In genomic region chr1:90945171-90945570, GRCm38 (mm10) we compare ENCODE assay signal across 14 mouse cellular contexts.
DNase-seq lines count a peak whose midpoint lies in the region.
"Had no signal": no experiment of that assay in that cellular context is flagged by ENCODE, and none has a peak within 500 bp of the region (broad histone marks: within the 10 kb centered on the region; RNA-seq: fewer than 3 reads in every experiment).

No protein-coding gene starts in this region.

- DNase-seq in embryo, embryonic 11 days, result peak; percentile 15
- DNase-seq in embryo, embryonic 10 days (ENCODE audit: low spot score), result no peak
- peak; percentile 42 for DNase-seq in retina, postnatal 1 day
- no peak for DNase-seq in retina, embryonic 14.5 days (ENCODE audit: low spot score)
- peak; percentile 30 for DNase-seq in c-Kit-negative CD71-positive TER-119-positive erythroid progenitor cells, embryonic 14.5 days (ENCODE audit: low read depth, low spot score)
- peak; percentile 2 for DNase-seq in splenic B cell, adult 2 months (ENCODE audit: low read depth, low spot score)
- DNase-seq in cerebellum, adult 11 months, result no peak
- no peak for DNase-seq in ovary, postnatal 10 days (ENCODE audit: low spot score)
- DNase-seq: cerebellum, adult 9-11 months; kidney, adult 11 months; right cerebral cortex, adult 18-20 months had no signal

- H3K27me3 ChIP-seq in splenic B cell, adult 2 months (ENCODE audit: control insufficient read depth, insufficient read depth, low read length, poor library complexity, severe bottlenecking), result no peaks in the 10 kb centered on the region; the same call in 1 of the 2 replicates
- H3K27me3 ChIP-seq: embryonic facial prominence, embryonic 12.5 days; hindbrain, embryonic 12.5 days had no signal

- H3K36me3 ChIP-seq in splenic B cell, adult 2 months (ENCODE audit: control insufficient read depth, insufficient read depth, low read length, poor library complexity, severe bottlenecking), result no peaks in the 10 kb centered on the region
- H3K36me3 ChIP-seq: embryonic facial prominence, embryonic 12.5 days; forebrain, embryonic 10.5 days; hindbrain, embryonic 12.5 days had no signal

Comparison
In these comparisons a context has a peak if more than half of its experiments do, and no peak if none do; other contexts are left out.
1. DNase-seq: peak in embryo, embryonic 11 days (single experiment), retina, postnatal 1 day (single experiment), c-Kit-negative CD71-positive TER-119-positive erythroid progenitor cells, embryonic 14.5 days (single experiment) and splenic B cell, adult 2 months (single experiment); none in embryo, embryonic 10 days (single experiment), retina, embryonic 14.5 days (single experiment), cerebellum, adult 11 months (single experiment) and ovary, postnatal 10 days (single experiment).